Mouse (Mus musculus) heart, adult 9 months (tissue): Measurements from ENCODE around the gene Fus.

ENCODE experiments used
- DNase-seq, 2 experiments: peaks; one replicate each; pipeline ENCODE4 v3.0.0; 2022; ENCODE audit warnings: low spot score in 2 of 2

The Fus gene

DNA sequence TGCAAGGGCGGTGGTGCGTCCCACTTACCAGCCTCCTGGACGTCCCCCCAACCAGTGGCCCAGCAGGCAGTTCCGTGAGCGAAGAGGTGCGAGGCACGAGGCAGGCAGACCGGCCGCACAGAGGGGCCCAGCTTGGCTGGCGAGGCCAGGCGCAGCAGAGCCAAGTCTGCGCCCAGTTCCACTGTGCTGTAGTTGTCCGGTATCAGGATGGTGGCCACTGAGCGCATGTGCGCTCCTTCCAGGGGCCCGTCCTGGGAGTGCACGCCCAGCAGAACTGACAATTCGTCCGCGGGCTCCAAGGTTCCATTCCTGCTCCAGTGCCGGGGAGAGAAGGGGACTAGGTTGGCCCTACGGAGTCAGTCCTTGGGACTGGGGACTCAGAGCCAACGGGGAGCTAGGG lies 22.6 kb upstream of the Fus start:
- peak in 1 of 2 experiments; percentile 24 for DNase-seq

DNA sequence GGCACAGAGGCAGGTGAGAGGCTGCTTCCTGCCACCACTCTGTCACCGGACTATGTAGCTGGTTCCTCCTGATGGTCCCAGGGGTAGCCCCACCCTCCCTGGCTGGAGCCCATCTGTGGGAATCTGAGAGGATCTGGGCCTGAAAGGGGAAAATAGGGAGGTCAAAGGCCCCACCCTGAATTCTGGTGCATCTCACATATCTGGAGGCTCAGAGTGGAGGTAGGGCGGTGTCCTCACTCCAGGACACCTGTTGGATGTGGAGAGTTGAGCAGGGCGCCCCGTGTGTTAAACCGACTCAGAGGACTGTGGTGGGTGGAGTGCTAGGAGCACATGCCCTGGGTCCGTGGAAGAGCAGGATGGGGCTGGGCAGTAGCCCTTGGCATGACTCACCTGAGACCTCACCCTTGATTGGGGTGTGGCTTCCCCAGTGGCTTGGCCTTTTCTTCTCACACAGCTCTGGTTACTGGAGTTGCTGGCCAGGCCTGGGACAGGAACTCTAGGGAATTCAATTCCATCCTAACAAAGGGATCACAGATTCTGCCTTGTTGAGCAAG lies 20.7 kb upstream of the Fus start, which contains the start of gene Prss36:
Prss36 (minus strand) TSS at position 256 of the 554 bp plus-strand sequence.
- no peak for DNase-seq

DNA sequence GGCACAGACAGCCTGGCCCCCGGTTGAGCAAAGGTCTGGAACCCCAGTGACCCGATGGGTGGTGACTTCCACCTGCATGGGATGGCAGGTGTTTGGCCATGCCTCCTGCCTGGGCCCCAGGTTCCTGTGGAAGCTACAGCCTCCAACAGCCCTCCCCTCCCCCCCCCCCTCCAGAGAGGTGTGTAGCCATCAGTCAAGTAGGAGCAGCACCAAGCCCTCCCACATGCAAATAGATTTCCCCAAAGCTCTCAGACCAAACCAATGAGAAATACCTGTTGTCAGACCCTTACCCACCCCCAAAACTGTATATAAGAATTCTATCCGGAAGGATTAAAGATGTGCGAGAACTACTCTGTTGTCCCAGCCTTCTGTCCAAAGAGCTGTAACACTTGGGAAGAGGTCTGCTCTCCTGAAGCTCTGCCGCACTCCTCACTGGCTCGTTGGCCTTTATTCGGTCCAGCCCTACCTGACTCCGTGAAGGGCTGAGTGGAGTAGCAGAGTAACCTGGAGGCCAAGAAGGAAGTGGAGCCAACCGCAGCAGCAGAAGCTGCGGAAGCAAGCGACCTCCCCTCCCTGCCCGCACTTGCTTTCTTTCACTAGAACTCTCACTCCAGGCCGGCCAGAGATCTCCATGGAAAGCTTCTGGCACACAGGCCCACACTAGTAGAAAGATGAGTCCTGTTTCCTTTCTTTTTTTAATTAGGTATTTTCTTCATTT lies 14.2 kb upstream of the Fus start:
- no peak for DNase-seq

DNA sequence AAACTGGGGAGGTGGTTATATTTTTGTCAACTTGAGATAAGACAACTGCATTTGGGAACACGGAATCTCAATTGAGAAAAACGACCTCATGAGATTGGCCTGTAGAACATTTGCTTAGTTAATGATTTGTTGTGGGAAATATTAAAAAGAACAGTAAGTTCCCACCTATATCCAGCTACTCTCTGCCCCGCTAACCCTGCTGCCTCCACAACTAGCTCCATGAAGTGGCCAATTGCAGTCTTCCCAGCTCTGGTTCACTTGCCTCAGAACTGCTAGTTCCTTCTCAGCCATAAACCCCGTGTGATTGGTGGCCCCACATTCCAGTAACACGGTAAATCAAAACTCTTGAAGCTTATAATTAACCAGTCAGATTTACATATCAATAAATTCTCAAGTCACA lies 7.9 kb upstream of the Fus start:
- DNase-seq, result no peak

DNA sequence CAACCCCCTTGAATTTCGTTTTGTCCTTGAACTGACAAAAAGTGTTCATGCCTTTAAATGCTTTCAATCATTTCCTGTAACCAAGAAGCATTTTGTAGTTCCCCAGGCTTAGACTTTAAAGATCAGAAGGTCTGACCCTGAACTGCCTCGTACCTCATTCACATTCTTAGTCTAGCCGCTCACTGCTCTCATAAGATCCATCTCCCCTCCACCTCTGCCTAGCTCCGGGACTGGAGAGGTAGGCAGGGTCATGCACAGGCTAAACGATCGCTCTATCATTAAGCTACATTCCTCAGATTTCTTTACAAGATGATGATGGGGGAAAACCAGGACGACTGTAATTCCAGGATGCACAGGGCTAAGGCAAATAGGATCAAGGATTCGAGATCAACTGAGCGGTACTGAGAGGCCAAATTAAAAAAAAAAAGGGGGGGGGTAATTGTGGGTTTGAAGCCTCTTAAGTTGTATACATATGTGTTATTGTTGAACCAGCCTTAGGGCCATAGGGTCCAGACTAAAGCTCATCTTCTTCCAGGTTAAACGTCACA lies 812 bp upstream of the Fus start:
- DNase-seq, result no peak

- DNase-seq, result peak; percentile 81 to 84
Observed at GRCm38 (mm10) chr7:127967922-127968828, 918 bp downstream of the Fus start.

- peak; percentile 36 to 47 for DNase-seq
Observed at GRCm38 (mm10) chr7:127974413-127974930, 7.2 kb downstream of the Fus start.

DNA sequence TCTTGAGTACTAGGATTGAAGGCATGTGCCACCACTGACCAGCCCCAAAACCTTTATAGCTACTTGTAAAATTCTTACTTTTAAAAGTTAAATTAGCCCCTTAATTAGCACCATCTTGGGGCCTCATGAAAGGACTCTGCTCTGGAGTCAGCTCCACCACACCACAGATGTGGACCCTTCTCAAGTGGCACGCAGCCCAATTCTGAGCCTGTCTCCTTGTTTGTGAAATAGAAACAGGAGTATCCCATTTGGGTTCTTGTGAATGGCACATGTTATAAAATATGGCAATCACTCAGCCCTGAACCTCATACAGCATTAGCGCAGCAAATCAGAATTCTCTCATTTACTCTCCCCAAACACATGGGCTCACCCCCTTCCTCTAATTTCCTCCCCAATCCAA lies 11.6 kb downstream of the Fus start:
- no peak for DNase-seq

GRCm38 (mm10) chr7:127980606-127981005 lies 13.3 kb downstream of the Fus start:
- DNase-seq, result no peak

DNA sequence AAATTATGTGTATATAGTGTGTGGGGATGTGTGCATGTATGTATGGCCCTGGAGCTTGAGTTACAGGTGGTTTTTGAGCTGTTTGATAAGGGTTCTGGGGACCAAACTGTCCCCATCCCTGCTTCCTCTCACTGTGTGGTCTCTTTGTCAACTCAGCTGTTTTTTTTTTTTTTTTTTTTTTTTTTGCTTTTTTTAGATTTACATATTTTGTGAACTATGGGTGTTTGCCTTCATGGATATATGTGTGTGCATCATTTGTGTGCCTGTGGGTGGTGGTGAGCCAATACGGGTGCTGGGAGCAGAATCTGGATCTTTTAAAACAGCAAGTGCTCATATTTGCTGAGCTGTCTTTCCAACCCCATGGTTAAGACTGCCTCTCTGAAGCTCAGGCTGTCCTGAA lies 21.6 kb downstream of the Fus start:
- DNase-seq, result no peak

GRCm38 (mm10) chr7:127991643-127992487 lies 24.6 kb downstream of the Fus start:
- peak; percentile 45 to 58 for DNase-seq

GRCm38 (mm10) chr7:127992488-127993340 lies 25.5 kb downstream of the Fus start:
- DNase-seq, result no peak

DNA sequence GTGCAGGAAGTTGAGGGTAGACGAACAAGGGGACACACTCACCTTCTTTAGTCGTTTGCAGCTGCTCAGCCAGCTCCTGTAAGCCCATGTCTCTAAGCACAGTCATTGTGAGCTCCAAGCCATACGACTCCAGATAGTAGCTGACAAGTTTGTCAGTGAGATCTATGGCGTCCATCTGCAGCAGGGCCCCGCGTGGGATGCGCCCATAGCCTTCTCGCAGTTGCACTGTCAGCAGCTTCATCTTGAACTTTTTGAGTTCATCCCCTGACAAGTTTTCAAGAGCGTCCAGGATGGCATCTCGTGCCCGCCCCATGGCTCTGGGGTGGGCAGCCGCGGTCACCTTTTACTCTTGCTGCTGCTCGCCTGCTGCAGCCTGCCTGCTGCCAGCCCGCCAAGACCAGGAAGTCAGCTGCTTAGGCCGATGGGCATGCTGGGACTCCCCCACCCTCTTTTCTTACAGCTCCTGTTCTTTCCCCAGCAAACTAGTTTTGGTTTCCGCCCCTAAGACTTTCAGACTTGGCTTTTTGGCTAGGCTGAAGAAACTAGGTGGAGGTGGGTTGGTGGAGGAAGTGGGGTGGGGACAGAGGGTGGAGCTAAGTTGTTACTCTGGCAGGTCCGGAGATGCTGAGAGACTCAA lies 26.2 kb downstream of the Fus start, which contains the start of gene Pycard:
Pycard (minus strand) TSS at position 527 of the 637 bp plus-strand sequence.
- DNase-seq, result peak; percentile 43 to 57

DNA sequence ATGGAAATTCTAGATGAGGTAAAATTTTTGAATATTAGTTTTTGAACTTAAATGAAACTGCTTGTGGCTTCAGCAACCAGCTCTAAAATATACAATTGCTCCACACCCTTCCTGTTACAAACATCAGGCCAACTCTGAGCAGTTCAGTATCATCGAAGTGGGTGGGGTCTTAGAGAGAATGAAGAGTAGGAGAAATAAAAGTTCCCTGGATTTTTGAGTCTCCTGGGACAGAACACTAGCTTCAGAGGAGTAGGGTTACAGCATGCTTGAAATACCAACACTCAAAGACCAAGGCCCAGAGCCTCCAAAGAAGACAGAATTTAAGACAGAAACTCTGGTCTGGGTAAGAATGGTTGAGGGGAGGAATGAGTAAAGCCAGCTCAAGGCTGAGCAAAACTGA lies 32.2 kb downstream of the Fus start:
- DNase-seq, result no peak

GRCm38 (mm10) chr7:128000068-128000950 lies 33.1 kb downstream of the Fus start:
- peak in 1 of 2 experiments; percentile 19 for DNase-seq

- no peak for DNase-seq
Observed at GRCm38 (mm10) chr7:128003098-128003497, 35.8 kb downstream of the Fus start.

GRCm38 (mm10) chr7:128003688-128004087 lies 36.4 kb downstream of the Fus start, which contains the start of gene Trim72:
Gene Trim72 (plus strand): TSS chr7:128003949.
- DNase-seq, result peak; percentile 73 to 78

- DNase-seq, result no peak
Observed at GRCm38 (mm10) chr7:128004150-128004486, 36.9 kb downstream of the Fus start.
